ENCODE assay signal across 8 mouse cellular contexts in the genomic region with DNA sequence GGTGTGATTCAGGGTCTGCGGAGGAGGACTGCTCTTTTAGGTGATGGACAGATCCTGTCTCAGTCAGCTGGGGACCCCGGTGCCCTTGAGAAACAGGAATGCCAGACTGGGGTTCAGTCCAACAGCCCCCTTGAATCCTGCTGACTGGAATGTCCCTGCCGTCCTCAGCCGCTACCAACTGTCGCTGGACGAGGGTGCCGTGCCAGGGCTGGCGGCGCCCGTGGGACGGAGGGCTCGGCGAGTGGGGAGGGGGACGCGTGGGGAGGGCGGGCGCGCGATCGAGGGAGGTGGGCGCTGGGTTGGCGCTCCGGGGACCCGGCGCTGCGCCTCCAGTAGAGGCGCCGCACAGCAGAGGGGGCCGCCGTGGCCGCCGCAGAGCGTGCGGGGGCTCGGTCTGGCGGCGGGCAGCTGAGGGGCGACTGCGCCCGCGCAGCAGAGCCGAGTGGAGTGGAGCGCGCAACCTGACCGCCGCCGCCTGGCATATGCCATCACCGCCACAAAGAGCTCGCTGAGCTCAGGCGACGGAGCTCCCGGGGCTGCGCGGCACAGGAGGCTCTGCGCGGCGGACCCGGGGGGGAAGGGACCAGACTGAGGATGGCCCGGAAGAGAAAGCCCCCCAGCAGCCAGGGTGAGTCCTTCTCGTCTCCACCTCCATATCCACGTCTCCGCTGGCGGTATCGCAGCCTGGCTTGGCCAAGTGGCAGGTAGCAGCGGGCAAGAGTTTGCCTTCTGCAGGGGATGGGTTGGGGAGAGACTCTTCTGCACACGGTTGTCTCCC. TPM values are rescaled to one million over a fixed set of nuclear protein-coding genes. Genes with fewer than 3 reads are reported as not detected.
A peak's percentile ranks its signal among the peaks of the same experiment; 100 is the strongest.
DNase-seq lines count a peak whose midpoint lies in the region; ATAC-seq and TF ChIP-seq lines count a peak whose summit lies in the region.

A gene (plus strand): TSS at position 266 of the 778 bp plus-strand sequence.

- no peak within 1 kb of the TSS for H3K27ac ChIP-seq in heart, embryonic 11.5 days (ENCODE audit: low read depth, low read length)
- H3K27ac ChIP-seq in forebrain, embryonic 11.5 days (ENCODE audit: low read depth, low read length), result no peak within 1 kb of the TSS
- no peak within 1 kb of the TSS for H3K27ac ChIP-seq in intestine, postnatal 0 days (ENCODE audit: low read depth, low read length)
- H3K27ac ChIP-seq in stomach, embryonic 14.5 days (ENCODE audit: low read length), result no peak within 1 kb of the TSS

- H3K4me2 ChIP-seq in heart, embryonic 11.5 days, result peak within 1 kb of the TSS; percentile 85
- peak within 1 kb of the TSS; percentile 97 for H3K4me2 ChIP-seq in forebrain, embryonic 11.5 days (ENCODE audit: low read depth, low read length, severe bottlenecking)
- H3K4me2 ChIP-seq in intestine, postnatal 0 days (replicated peaks; ENCODE audit: low read depth), result peak within 1 kb of the TSS; percentile 72
- peak within 1 kb of the TSS; percentile 98 for H3K4me2 ChIP-seq in stomach, embryonic 14.5 days (replicated peaks; ENCODE audit: low read depth, low read length)

- peak; percentile 59 for ATAC-seq in heart, embryonic 11.5 days (replicated peaks; ENCODE audit: insufficient number of reproducible peaks, low FRiP score, low TSS enrichment)
- peak; percentile 82 for ATAC-seq in forebrain, embryonic 11.5 days (replicated peaks; ENCODE audit: low FRiP score)
- 0 out of 2 replicates have a peak, but pooled peaks have one; percentile 38 for ATAC-seq in intestine, postnatal 0 days
- ATAC-seq in megakaryocyte progenitor cell, adult 5-6 weeks (replicated peaks; ENCODE audit: poor library complexity), result peak; percentile 26
- ATAC-seq in stomach, embryonic 14.5 days (ENCODE audit: insufficient number of reproducible peaks, insufficient read depth, low FRiP score, low read depth), result peak; percentile 57; the same call in 1 of the 2 replicates

- H3K9me3 ChIP-seq in heart, embryonic 11.5 days (replicated peaks; ENCODE audit: control insufficient read depth, low read length), result no peaks in the 10 kb centered on the region
- H3K9me3 ChIP-seq in forebrain, embryonic 11.5 days (ENCODE audit: control insufficient read depth, low read length), result no peaks in the 10 kb centered on the region
- H3K9me3 ChIP-seq in intestine, postnatal 0 days (ENCODE audit: control insufficient read depth), result no peaks in the 10 kb centered on the region
- no peaks in the 10 kb centered on the region for H3K9me3 ChIP-seq in stomach, embryonic 14.5 days (ENCODE audit: control insufficient read depth, low read depth, low read length)

- intact Hi-C loops in heart, postnatal 14 days (cut with DNase I), result no loop called here

- peak; percentile 40; the same call in 1 of the 2 replicates for TF ChIP-seq POLR2A in brain, embryonic 14.5 days (IDR thresholded peaks at IDR 0.05; ENCODE audit: borderline replicate concordance, extremely low read depth, insufficient read depth, insufficient read length, poor library complexity, severe bottlenecking)

- under 1% methylated on average over 58 of the region's 66 CpGs for WGBS in heart, embryonic 11.5 days (ENCODE audit: insufficient replicate concordance)
- WGBS in forebrain, embryonic 11.5 days, result under 1% methylated on average over 63 of the region's 66 CpGs
- 1% methylated on average over 57 of the region's 66 CpGs for WGBS in intestine, postnatal 0 days
- WGBS in stomach, embryonic 14.5 days, result 2% methylated on average over 63 of the region's 66 CpGs

- no peaks in the 10 kb centered on the region for H3K36me3 ChIP-seq in heart, embryonic 11.5 days (ENCODE audit: control insufficient read depth, insufficient read depth, low read length)
- no peaks in the 10 kb centered on the region for H3K36me3 ChIP-seq in forebrain, embryonic 11.5 days (ENCODE audit: control insufficient read depth, insufficient read depth, low read length)
- H3K36me3 ChIP-seq in intestine, postnatal 0 days (ENCODE audit: control insufficient read depth, insufficient read depth), result no peaks in the 10 kb centered on the region
- no peaks in the 10 kb centered on the region for H3K36me3 ChIP-seq in stomach, embryonic 14.5 days (ENCODE audit: control insufficient read depth, insufficient read depth, low read length)

- DNase-seq in heart, postnatal 14 days, result no peak
- DNase-seq in brain, embryonic 14.5 days (ENCODE audit: low read depth), result peak; percentile 80
- peak; percentile 72 for DNase-seq in forebrain, embryonic 11.5 days (ENCODE audit: low spot score)
- no peak for DNase-seq in spleen, postnatal 36 days (ENCODE audit: low spot score in 2 of 2)

- peak within 1 kb of the TSS; percentile 51 for H3K4me3 ChIP-seq in heart, embryonic 11.5 days (ENCODE audit: low read depth, low read length)
- H3K4me3 ChIP-seq in forebrain, embryonic 11.5 days (ENCODE audit: low read depth, low read length), result peak within 1 kb of the TSS; percentile 58
- peak within 1 kb of the TSS; percentile 40 for H3K4me3 ChIP-seq in intestine, postnatal 0 days (ENCODE audit: low read depth, low read length)
- H3K4me3 ChIP-seq in stomach, embryonic 14.5 days (ENCODE audit: low read depth, low read length), result peak within 1 kb of the TSS; percentile 55

- TF ChIP-seq CTCF in brain, embryonic 14.5 days (IDR thresholded peaks at IDR 0.05; ENCODE audit: borderline replicate concordance, extremely low read depth, insufficient read depth, insufficient read length), result no peak
- no peak for TF ChIP-seq CTCF in intestine, postnatal 0 days (IDR thresholded peaks at IDR 0.05; ENCODE audit: low read depth)

- peaks cover 3% of the 10 kb centered on the region; the same call in 1 of the 2 replicates for H3K4me1 ChIP-seq in heart, embryonic 11.5 days (ENCODE audit: control insufficient read depth, insufficient read depth, low read length)
- peaks cover 4% of the 10 kb centered on the region; the same call in 1 of the 2 replicates for H3K4me1 ChIP-seq in forebrain, embryonic 11.5 days (replicated peaks; ENCODE audit: control insufficient read depth, insufficient read depth, low read length)
- no peaks in the 10 kb centered on the region for H3K4me1 ChIP-seq in intestine, postnatal 0 days (replicated peaks; ENCODE audit: control insufficient read depth, insufficient read depth, low read length)
- H3K4me1 ChIP-seq in stomach, embryonic 14.5 days (ENCODE audit: control insufficient read depth, insufficient read depth, low read length), result 0 out of 2 replicates have a peak, but pooled peaks cover 2% of the 10 kb centered on the region

- H3K9ac ChIP-seq in heart, embryonic 11.5 days (ENCODE audit: low read depth, low read length), result peak within 1 kb of the TSS; percentile 59
- peak within 1 kb of the TSS; percentile 72 for H3K9ac ChIP-seq in forebrain, embryonic 11.5 days (ENCODE audit: low read length)
- peak within 1 kb of the TSS; percentile 34; the same call in 1 of the 2 replicates for H3K9ac ChIP-seq in intestine, postnatal 0 days (ENCODE audit: low read depth, low read length)
- peak within 1 kb of the TSS; percentile 39; the same call in 1 of the 2 replicates for H3K9ac ChIP-seq in stomach, embryonic 14.5 days (replicated peaks; ENCODE audit: low read depth, low read length)

- H3K27me3 ChIP-seq in heart, embryonic 11.5 days (ENCODE audit: control insufficient read depth, insufficient read depth, low read length), result peaks cover 30% of the 10 kb centered on the region
- peaks cover 22% of the 10 kb centered on the region for H3K27me3 ChIP-seq in forebrain, embryonic 11.5 days (ENCODE audit: control insufficient read depth, insufficient read depth, low read length)
- H3K27me3 ChIP-seq in intestine, postnatal 0 days (replicated peaks; ENCODE audit: control insufficient read depth, insufficient read depth, low read length), result peaks cover 30% of the 10 kb centered on the region
- 0 out of 2 replicates have a peak, but pooled peaks cover 4% of the 10 kb centered on the region for H3K27me3 ChIP-seq in stomach, embryonic 14.5 days (ENCODE audit: control insufficient read depth, insufficient read depth, low read length)

RNA-seq across cellular contexts. Expression of the gene that starts here (rescaled TPM):
- 1.8 TPM in 2 replicates for polyA plus RNA-seq in heart, embryonic 11.5 days (2014; fragmentation: Nextera tagmentation; extraction: Ambion mirVana)
- total RNA-seq in heart, postnatal 14 days (2021), result under 1 TPM; 0.22 to 0.31 TPM
- 16.0 and 19.6 TPM in 2 replicates for polyA plus RNA-seq in brain, embryonic 14.5 days (2012; rRNA removed)
- polyA plus RNA-seq in forebrain, embryonic 11.5 days (2014; fragmentation: Nextera tagmentation; extraction: Ambion mirVana), result 2.2 TPM in 2 replicates
- polyA plus RNA-seq in intestine, postnatal 0 days (2015; fragmentation: Nextera tagmentation; extraction: Ambion mirVana), result 0.43 and 0.51 TPM in 2 replicates
- not detected in 2 replicates for total RNA-seq in megakaryocyte progenitor cell, adult 5-6 weeks (2015)
- not detected in 2 replicates for total RNA-seq in megakaryocyte progenitor cell, adult 5-6 weeks (2017)
- 1.6 and 1.8 TPM in 2 replicates for polyA plus RNA-seq in stomach, embryonic 14.5 days (2014; fragmentation: Nextera tagmentation; extraction: Ambion mirVana)

Comparison
In these comparisons a context has a peak if more than half of its experiments do, and no peak if none do; other contexts are left out.
1. Peak in ATAC-seq, H3K4me3 ChIP-seq, H3K9ac ChIP-seq and H3K4me2 ChIP-seq in intestine, postnatal 0 days; RNA of the gene not detected or under 1 TPM.
2. Peak in ATAC-seq in megakaryocyte progenitor cell, adult 5-6 weeks; RNA of the gene not detected or under 1 TPM.
3. ATAC-seq: peak in every context shown above with its lines; median percentile 82 in forebrain, embryonic 11.5 days; 59 in heart, embryonic 11.5 days; 57 in stomach, embryonic 14.5 days; 38 in intestine, postnatal 0 days; 26 in megakaryocyte progenitor cell, adult 5-6 weeks.
4. DNase-seq: peak in brain, embryonic 14.5 days (single experiment) and forebrain, embryonic 11.5 days (single experiment); none in heart, postnatal 14 days (0 of 2) and spleen, postnatal 36 days (0 of 2).
5. Peak in every context shown above with its lines, with median percentiles within 50 percentile points of each other: H3K4me2 ChIP-seq, H3K4me3 ChIP-seq and H3K9ac ChIP-seq.